ENCODE assay signal across 9 mouse cellular contexts in the genomic region with DNA sequence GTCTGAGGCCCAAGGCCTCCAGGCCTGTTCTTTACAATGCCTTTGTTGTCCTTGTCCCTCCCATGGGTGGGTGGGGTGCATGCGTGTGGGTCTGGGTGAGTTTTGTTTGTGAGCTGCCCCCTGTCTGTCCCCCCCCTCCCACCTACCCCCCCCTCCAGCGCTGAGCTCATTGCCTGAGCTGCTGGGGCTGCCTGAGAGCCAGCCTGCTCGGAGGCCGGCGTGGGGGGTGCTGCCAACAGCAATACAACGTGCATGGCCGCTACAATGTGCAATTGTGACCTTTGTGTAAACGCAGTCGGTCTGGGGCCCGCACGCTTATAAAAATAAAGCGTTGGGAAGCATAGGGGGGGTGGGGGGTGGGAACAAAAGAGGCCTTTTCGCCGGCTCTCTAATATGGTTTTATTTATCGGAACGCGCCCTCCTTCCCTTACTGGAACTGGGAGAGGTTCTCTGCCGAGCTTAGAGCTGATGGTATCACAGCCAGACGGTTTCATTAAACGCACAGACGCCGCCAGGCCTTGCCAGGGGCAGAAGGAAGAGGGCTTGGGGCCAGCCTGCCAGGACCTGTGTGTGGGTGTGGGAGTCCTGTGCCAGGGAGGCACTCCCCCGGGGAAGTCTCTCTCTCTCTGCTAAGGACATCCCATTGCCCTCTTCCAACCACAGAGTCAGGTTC.
DNase-seq lines count a peak whose midpoint lies in the region; ATAC-seq lines count a peak whose summit lies in the region.
"Had no signal": no experiment of that assay in that cellular context is flagged by ENCODE, and none has a peak within 500 bp of the region (broad histone marks: within the 10 kb centered on the region; RNA-seq: fewer than 3 reads in every experiment).

No protein-coding gene starts in this region.

- H3K4me2 ChIP-seq in heart, embryonic 11.5 days = no peak overlapping the region
- H3K4me2 ChIP-seq in heart, embryonic 16.5 days (ENCODE audit: low read depth, low read length) = no peak overlapping the region
- H3K4me2 ChIP-seq: liver, embryonic 15.5 days had no signal

- no peak for DNase-seq in heart, postnatal 25 days (ENCODE audit: low spot score)
- peak; percentile 91 to 96 for DNase-seq in cerebellum, postnatal 10 days
- peak; percentile 45 for DNase-seq in limb, embryonic 10.5 days (ENCODE audit: low spot score)
- DNase-seq in neural tube, embryonic 10.5 days (ENCODE audit: extremely low spot score, low spot score) = peak; percentile 35
- DNase-seq in liver = no peak

- no peak overlapping the region for H3K4me3 ChIP-seq in heart, embryonic 11.5 days (ENCODE audit: low read depth, low read length)
- H3K4me3 ChIP-seq in heart, embryonic 16.5 days (ENCODE audit: low read length) = no peak overlapping the region
- no peak overlapping the region for H3K4me3 ChIP-seq in limb, embryonic 10.5 days
- H3K4me3 ChIP-seq: liver, embryonic 15.5 days had no signal

- H3K27me3 ChIP-seq in heart, embryonic 11.5 days (ENCODE audit: control insufficient read depth, insufficient read depth, low read length) = no peaks in the 10 kb centered on the region
- H3K27me3 ChIP-seq in heart, embryonic 16.5 days (ENCODE audit: control insufficient read depth, insufficient read depth, low read length) = no peaks in the 10 kb centered on the region
- no peaks in the 10 kb centered on the region for H3K27me3 ChIP-seq in limb, embryonic 10.5 days (ENCODE audit: low read depth, poor library complexity, severe bottlenecking)
- H3K27me3 ChIP-seq: liver, embryonic 15.5 days had no signal

- no peaks in the 10 kb centered on the region for H3K36me3 ChIP-seq in heart, embryonic 11.5 days (ENCODE audit: control insufficient read depth, insufficient read depth, low read length)
- peaks cover under 1% of the 10 kb centered on the region; the same call in 1 of the 2 replicates for H3K36me3 ChIP-seq in heart, embryonic 16.5 days (ENCODE audit: control insufficient read depth, insufficient read depth)
- no peaks in the 10 kb centered on the region for H3K36me3 ChIP-seq in limb, embryonic 10.5 days
- H3K36me3 ChIP-seq: liver, embryonic 15.5 days had no signal

- H3K27ac ChIP-seq in heart, embryonic 11.5 days (ENCODE audit: low read depth, low read length) = no peak overlapping the region; the same call in 1 of the 2 replicates
- no peak overlapping the region for H3K27ac ChIP-seq in heart, embryonic 16.5 days (ENCODE audit: low read length)
- peak overlapping the region; percentile 90 for H3K27ac ChIP-seq in limb, embryonic 10.5 days
- H3K27ac ChIP-seq: liver, embryonic 15.5 days had no signal

- WGBS in heart, embryonic 11.5 days (ENCODE audit: insufficient replicate concordance) = 62% methylated on average over 23 of the region's 23 CpGs
- WGBS in heart, embryonic 16.5 days = 47% methylated on average over 22 of the region's 23 CpGs
- 68% methylated on average over 23 of the region's 23 CpGs for WGBS in limb, embryonic 10.5 days

- no peak overlapping the region for H3K9ac ChIP-seq in heart, embryonic 11.5 days (ENCODE audit: low read depth, low read length)
- H3K9ac ChIP-seq in heart, embryonic 16.5 days (ENCODE audit: low read length) = no peak overlapping the region
- H3K9ac ChIP-seq: liver, embryonic 15.5 days had no signal

- H3K9me3 ChIP-seq in heart, embryonic 11.5 days (replicated peaks; ENCODE audit: control insufficient read depth, low read length) = no peaks in the 10 kb centered on the region
- no peaks in the 10 kb centered on the region for H3K9me3 ChIP-seq in heart, embryonic 16.5 days (replicated peaks; ENCODE audit: control insufficient read depth, low read length)
- H3K9me3 ChIP-seq in limb, embryonic 10.5 days (replicated peaks) = no peaks in the 10 kb centered on the region
- H3K9me3 ChIP-seq: liver, embryonic 15.5 days had no signal

- H3K4me1 ChIP-seq in heart, embryonic 11.5 days (ENCODE audit: control insufficient read depth, insufficient read depth, low read length) = peaks cover 4% of the 10 kb centered on the region; the same call in 1 of the 2 replicates
- peaks cover 8% of the 10 kb centered on the region for H3K4me1 ChIP-seq in heart, embryonic 16.5 days (ENCODE audit: control insufficient read depth, insufficient read depth, low read length)
- peaks cover 49% of the 10 kb centered on the region for H3K4me1 ChIP-seq in limb, embryonic 10.5 days
- H3K4me1 ChIP-seq: liver, embryonic 15.5 days had no signal

- intact Hi-C loops in heart, postnatal 25 days (cut with DNase I) = no loop called here

- peak; percentile 12; the same call in 1 of the 2 replicates for ATAC-seq in heart, embryonic 11.5 days (replicated peaks; ENCODE audit: insufficient number of reproducible peaks, low FRiP score, low TSS enrichment)
- ATAC-seq in heart, embryonic 16.5 days (replicated peaks; ENCODE audit: extremely low read depth, insufficient read depth, low FRiP score) = peak; percentile 14; the same call in 1 of the 2 replicates
- ATAC-seq in granulocyte monocyte progenitor cell, adult 5-6 weeks (replicated peaks; ENCODE audit: poor library complexity, severe bottlenecking) = no peak

Comparison
In these comparisons a context has a peak if more than half of its experiments do, and no peak if none do; other contexts are left out.
1. DNase-seq: peak in cerebellum, postnatal 10 days (2 of 2), limb, embryonic 10.5 days (single experiment) and neural tube, embryonic 10.5 days (single experiment); none in heart, postnatal 25 days (single experiment) and liver (single experiment).